ENCODE assay signal across 18 mouse cellular contexts in genomic region chr4:137643459-137643858, GRCm38 (mm10). TPM values are rescaled to one million over a fixed set of nuclear protein-coding genes. Genes with fewer than 3 reads are reported as not detected.
DNase-seq lines count a peak whose midpoint lies in the region; ATAC-seq and TF ChIP-seq lines count a peak whose summit lies in the region.
"Had no signal": no experiment of that assay in that cellular context is flagged by ENCODE, and none has a peak within 500 bp of the region (broad histone marks: within the 10 kb centered on the region; RNA-seq: fewer than 3 reads in every experiment).

No protein-coding gene starts in this region.

- 0 out of 2 replicates have a peak, but pooled peaks have one; percentile 32 for ATAC-seq in common myeloid progenitor, adult 5-6 weeks (replicated peaks; ENCODE audit: low read depth, poor library complexity, severe bottlenecking)
- ATAC-seq in frontal cortex, adult (ENCODE audit: low TSS enrichment): no peak
- ATAC-seq: forebrain, postnatal 0 days; midbrain, embryonic 16.5 days had no signal

- DNase-seq in layer of hippocampus, adult 2 months (ENCODE audit: low spot score in 2 of 2): no peak
- DNase-seq in layer of hippocampus, adult 9-11 months: no peak
- peak; percentile 40 for DNase-seq in NIH3T3 (ENCODE audit: low read depth)
- peak; percentile 27 for DNase-seq in yolk sac, embryonic 10.5 days (ENCODE audit: low spot score)
- no peak for DNase-seq in urinary bladder, postnatal 10 days (ENCODE audit: low spot score)
- DNase-seq: cerebellum, postnatal 10 days; forebrain, postnatal 0 days; heart, adult 2 months; kidney, postnatal 10 days; lung, postnatal 10 days; right cerebral cortex, adult 18-20 months had no signal

- TF ChIP-seq CTCF in layer of hippocampus, adult 2 months (conservative IDR thresholded peaks at IDR 0.05): no peak

- H3K4me3 ChIP-seq in layer of hippocampus, adult 2 months: no peak overlapping the region
- H3K4me3 ChIP-seq: embryonic facial prominence, embryonic 12.5 days; heart, adult 2 months; heart, embryonic 15.5 days; limb, embryonic 13.5 days; liver, embryonic 15.5 days had no signal

- H3K27ac ChIP-seq in layer of hippocampus, adult 2 months: peak overlapping the region; percentile 28
- H3K27ac ChIP-seq: embryonic facial prominence, embryonic 12.5 days; heart, adult 2 months; heart, embryonic 15.5 days; limb, embryonic 13.5 days had no signal

RNA-seq across cellular contexts. Expression of gene Rap1gap, which starts 21.1 kb away (rescaled TPM):
- 100 to 1,000 TPM; 281 to 291 TPM for total RNA-seq in layer of hippocampus, adult 2 months (2021)
- 0.09 and 1.4 TPM in 2 replicates for total RNA-seq in common myeloid progenitor, adult 5-6 weeks (2017)

RNA-seq across cellular contexts. Expression of gene Usp48, which starts 49.9 kb away (rescaled TPM):
- total RNA-seq in layer of hippocampus, adult 2 months (2021): 100 to 1,000 TPM; 142 to 160 TPM
- 150 and 164 TPM in 2 replicates for total RNA-seq in common myeloid progenitor, adult 5-6 weeks (2017)

Comparison
In these comparisons a context has a peak if more than half of its experiments do, and no peak if none do; other contexts are left out.
1. DNase-seq: peak in NIH3T3 (single experiment) and yolk sac, embryonic 10.5 days (single experiment); none in layer of hippocampus, adult 2 months (0 of 2), layer of hippocampus, adult 9-11 months (single experiment) and urinary bladder, postnatal 10 days (single experiment).
2. RNA of gene Rap1gap, which starts 21.1 kb away (total RNA-seq): 281 to 291 TPM in layer of hippocampus, adult 2 months; 0.09 to 1.4 TPM in common myeloid progenitor, adult 5-6 weeks; every median in the first group is over 100 times any median in the second.